Mouse (Mus musculus) intestine, postnatal 0 days (tissue): Measurements from ENCODE around the gene Lbr. TPM values are rescaled to one million over a fixed set of nuclear protein-coding genes. Genes with fewer than 3 reads are reported as not detected.

Experiments used
- ATAC-seq: fragments of 200-750 bp; cut with Nextera tagmentation; 2 replicates; pipeline ENCODE4 v1.8.0; 2017; ENCODE audit warnings: mild to moderate bottlenecking, moderate TSS enrichment, moderate library complexity
- H3K27ac ChIP-seq: fragments of 300-500 bp; sonication (generic); 2 replicates; pipeline ENCODE4 v1.5.1; 2014; ENCODE audit warnings: mild to moderate bottlenecking, low read depth, low read length, moderate library complexity
- H3K27me3 ChIP-seq: fragments of 300-500 bp; sonication (generic); replicated peaks from 2 replicates; pipeline ENCODE4 v1.6.1; 2014; ENCODE audit warnings: low read length, mixed read lengths; ENCODE audit not compliant: control insufficient read depth, insufficient read depth
- H3K36me3 ChIP-seq: fragments of 300-500 bp; sonication (generic); 2 replicates; pipeline ENCODE4 v1.6.1; 2014; ENCODE audit warnings: mild to moderate bottlenecking, moderate library complexity; ENCODE audit not compliant: control insufficient read depth, insufficient read depth
- H3K4me1 ChIP-seq: fragments of 300-500 bp; sonication (generic); replicated peaks from 2 replicates; pipeline ENCODE4 v1.6.1; 2014; ENCODE audit warnings: antibody characterized with exemption, low read length, mixed read lengths; ENCODE audit not compliant: control insufficient read depth, insufficient read depth
- H3K4me2 ChIP-seq: fragments of 300-500 bp; sonication (generic); replicated peaks from 2 replicates; pipeline ENCODE4 v1.6.1; 2014; ENCODE audit warnings: low read depth, mild to moderate bottlenecking, moderate library complexity
- H3K4me3 ChIP-seq: fragments of 300-500 bp; sonication (generic); 2 replicates; pipeline ENCODE4 v1.5.1; 2014; ENCODE audit warnings: low read depth, low read length
- H3K9ac ChIP-seq: fragments of 300-500 bp; sonication (generic); 2 replicates; pipeline ENCODE4 v1.6.1; 2014; ENCODE audit warnings: mild to moderate bottlenecking, low read depth, low read length
- H3K9me3 ChIP-seq: fragments of 300-500 bp; sonication (generic); 2 replicates; pipeline ENCODE4 v1.6.1; 2016; ENCODE audit warnings: mixed run types; ENCODE audit not compliant: control insufficient read depth
- CTCF ChIP-seq: sonication (generic); IDR thresholded peaks from 2 replicates; pipeline ENCODE4 v1.5.1; 2016; ENCODE audit warnings: low read depth, mild to moderate bottlenecking, control low read depth, antibody characterized with exemption, moderate library complexity
- WGBS: fragments of 180-500 bp; shearing (Covaris S2); extraction: QIAGEN DNeasy Blood & Tissue Kit; methylation state at CpG from one replicate; pipeline ENCODE4 v1.1.7; 2014; 5-methylcytosine and 5-hydroxymethylcytosine counted together
- polyA plus RNA-seq: library from polyadenylated mRNA; unstranded; fragments of >200 nt; fragmentation: Nextera tagmentation; extraction: Ambion mirVana; gene quantifications from 2 replicates; pipeline ENCODE4 v1.2.1, GENCODE M21; 2015

Lbr gene
- polyA plus RNA-seq, 1 experiment from 2014 or later: 34.4 TPM

- no peaks in the 10 kb centered on the region for H3K36me3 ChIP-seq
- 71% methylated on average over 3 of the region's 3 CpGs for whole genome bisulfite sequencing
- H3K4me3 ChIP-seq: no peak overlapping the region
- H3K27ac ChIP-seq: no peak overlapping the region
- H3K9me3 ChIP-seq: no peaks in the 10 kb centered on the region
- peaks cover 6% of the 10 kb centered on the region; the same call in 1 of the 2 replicates for H3K4me1 ChIP-seq
- no peak for TF ChIP-seq CTCF
- no peak overlapping the region for H3K4me2 ChIP-seq
- no peaks in the 10 kb centered on the region for H3K27me3 ChIP-seq
- no peak for ATAC-seq
- H3K9ac ChIP-seq: no peak overlapping the region
Observed at GRCm38 (mm10) chr1:181876656-181877055, 33.8 kb upstream of the Lbr start.

GRCm38 (mm10) chr1:181873086-181873920 lies 30.5 kb upstream of the Lbr start:
- Histone ChIP-seq H3K36me3 (no peaks in the 10 kb centered on the region), H3K27me3 (no peaks in the 10 kb centered on the region), H3K4me3 (no peak overlapping the region), H3K4me1 (no peaks in the 10 kb centered on the region), H3K4me2 (no peak overlapping the region), H3K9me3 (no peaks in the 10 kb centered on the region), H3K9ac (no peak overlapping the region), H3K27ac (no peak overlapping the region)
- WGBS: 68% methylated on average over 9 of the region's 9 CpGs
- no peak for ATAC-seq
- TF ChIP-seq CTCF: no peak

GRCm38 (mm10) chr1:181872639-181873038 lies 29.8 kb upstream of the Lbr start:
- no peak for ATAC-seq
- WGBS: 71% methylated on average over 3 of the region's 3 CpGs
- H3K4me1 ChIP-seq: no peaks in the 10 kb centered on the region

DNA sequence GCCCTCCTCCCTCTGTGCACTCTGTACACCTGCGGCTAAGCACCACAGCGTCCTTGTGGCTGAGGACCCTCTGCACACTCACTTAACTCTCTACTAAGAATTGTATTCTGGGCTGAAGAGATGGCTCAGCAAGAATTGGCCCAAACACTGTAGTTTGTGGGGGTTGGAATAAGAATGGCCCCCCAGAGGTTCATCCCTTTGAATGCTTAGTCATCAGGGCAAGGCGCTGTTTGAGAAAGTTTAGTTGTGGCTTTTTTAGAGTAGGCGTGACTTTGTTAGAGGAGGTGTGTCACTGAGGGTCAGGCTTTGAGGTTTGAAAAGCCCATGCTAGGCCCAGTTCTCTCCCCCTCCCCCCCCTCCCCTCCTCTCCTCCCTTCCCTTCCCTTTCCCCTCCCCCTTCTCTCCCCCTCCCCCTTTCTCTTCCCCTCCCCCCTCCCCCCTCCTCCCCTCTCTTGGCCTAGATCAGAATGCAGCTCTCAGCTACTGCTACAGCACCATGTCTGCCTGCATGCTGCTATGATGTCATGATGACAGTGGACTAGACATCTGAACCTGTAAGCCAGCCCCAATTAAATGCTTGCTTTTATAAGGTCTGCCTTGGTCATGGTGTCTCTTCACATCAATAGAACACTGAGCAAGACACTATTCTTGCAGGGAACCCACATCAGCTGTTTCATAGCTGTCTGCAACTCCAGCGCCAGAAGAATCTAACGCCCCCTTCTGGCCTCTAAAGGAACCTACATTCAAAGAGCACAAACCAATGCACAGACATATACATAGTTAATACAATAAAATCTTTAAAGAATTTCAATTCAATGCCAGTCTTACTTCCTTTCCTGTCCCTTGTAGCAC lies 23.8 kb upstream of the Lbr start:
- Histone ChIP-seq H3K9ac (no peak overlapping the region), H3K4me2 (no peak overlapping the region), H3K4me1 (0 out of 2 replicates have a peak, but pooled peaks cover 5% of the 10 kb centered on the region), H3K27me3 (no peaks in the 10 kb centered on the region), H3K27ac (no peak overlapping the region), H3K36me3 (no peaks in the 10 kb centered on the region), H3K4me3 (no peak overlapping the region), H3K9me3 (no peaks in the 10 kb centered on the region)
- ATAC-seq: no peak
- WGBS: 73% methylated on average over 6 of the region's 6 CpGs
- TF ChIP-seq CTCF: peak; percentile 22; the same call in 1 of the 2 replicates

More at GRCm38 (mm10) chr1:181872639-181873038, 29.8 kb upstream of the Lbr start:
- Histone ChIP-seq H3K27ac (no peak overlapping the region), H3K36me3 (no peaks in the 10 kb centered on the region), H3K9me3 (no peaks in the 10 kb centered on the region), H3K27me3 (no peaks in the 10 kb centered on the region), H3K4me2 (no peak overlapping the region), H3K9ac (no peak overlapping the region), H3K4me3 (no peak overlapping the region)
- no peak for TF ChIP-seq CTCF

- Histone ChIP-seq H3K27me3 (no peaks in the 10 kb centered on the region), H3K9me3 (no peaks in the 10 kb centered on the region), H3K4me2 (no peak overlapping the region), H3K4me3 (no peak overlapping the region), H3K27ac (peak overlapping the region; percentile 71; the same call in 1 of the 2 replicates), H3K9ac (no peak overlapping the region), H3K4me1 (0 out of 2 replicates have a peak, but pooled peaks cover 5% of the 10 kb centered on the region), H3K36me3 (no peaks in the 10 kb centered on the region)
- 44% methylated on average over 5 of the region's 5 CpGs for WGBS
- TF ChIP-seq CTCF: no peak
- ATAC-seq: peak; percentile 14
Observed at GRCm38 (mm10) chr1:181865863-181866216, 23.0 kb upstream of the Lbr start.
